Mouse (Mus musculus): ENCODE data around the gene Rps2.

DNA sequence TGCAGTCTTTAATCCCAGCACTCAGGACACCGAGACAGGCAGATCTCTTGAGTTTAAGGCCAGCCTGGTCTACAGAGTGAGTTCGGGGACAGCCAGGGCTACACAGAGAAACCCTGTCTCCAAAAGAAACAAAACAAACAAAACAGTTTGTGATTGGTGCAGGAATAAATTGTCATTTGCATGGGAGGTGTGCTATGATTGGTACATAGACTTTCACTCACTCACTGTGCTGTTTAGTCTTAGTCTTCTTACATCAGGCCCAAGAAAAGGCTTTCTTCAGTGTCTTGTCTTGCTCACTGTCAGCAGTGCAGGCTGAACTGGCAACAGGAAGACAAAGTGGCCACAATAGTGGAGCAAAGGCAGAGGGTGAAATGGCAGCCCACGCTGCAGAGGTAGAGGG lies 26.5 kb downstream of the Rps2 start:
- TF ChIP-seq CTCF (conservative IDR thresholded peaks at IDR 0.05; ENCODE audit: low read length) (no peak), POU5F1 (IDR thresholded peaks at IDR 0.05; ENCODE audit: borderline replicate concordance, low read length) (no peak), NANOG (IDR thresholded peaks at IDR 0.05; ENCODE audit: borderline replicate concordance, low read length) (no peak)

Data from E14TG2a.4 (cell line).